Mouse (Mus musculus) B cell, adult 2 months (primary cell): ENCODE data around the gene Fam57b.
"Not testable (repeated sequence)": the region's sequence is repeated elsewhere in the genome, so short reads cannot be mapped to it uniquely, and the experiment has no call there.

Experiments used
- DNase-seq, 2 experiments: peaks; one replicate each; pipeline ENCODE4 v3.0.0; 2022

Fam57b gene

DNA sequence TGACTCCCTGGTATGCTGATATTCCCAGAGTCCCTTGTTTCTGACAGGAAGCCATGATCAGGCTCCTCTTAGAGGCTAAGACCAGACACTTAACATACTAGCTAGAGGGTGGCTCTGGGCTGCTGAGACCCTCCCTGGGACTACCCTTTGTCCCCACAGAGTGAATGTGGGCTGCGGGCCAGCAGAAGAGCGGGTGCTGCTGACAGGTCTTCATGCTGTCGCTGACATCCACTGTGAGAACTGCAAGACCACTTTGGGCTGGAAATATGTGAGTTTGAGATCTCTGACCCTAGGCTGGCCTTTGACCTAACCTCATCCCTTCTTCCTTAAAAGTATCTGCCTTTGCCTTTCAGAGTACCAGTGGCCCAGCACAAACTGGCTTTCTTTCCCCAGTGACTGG lies 19.3 kb upstream of the Fam57b start:
- DNase-seq: no peak

DNA sequence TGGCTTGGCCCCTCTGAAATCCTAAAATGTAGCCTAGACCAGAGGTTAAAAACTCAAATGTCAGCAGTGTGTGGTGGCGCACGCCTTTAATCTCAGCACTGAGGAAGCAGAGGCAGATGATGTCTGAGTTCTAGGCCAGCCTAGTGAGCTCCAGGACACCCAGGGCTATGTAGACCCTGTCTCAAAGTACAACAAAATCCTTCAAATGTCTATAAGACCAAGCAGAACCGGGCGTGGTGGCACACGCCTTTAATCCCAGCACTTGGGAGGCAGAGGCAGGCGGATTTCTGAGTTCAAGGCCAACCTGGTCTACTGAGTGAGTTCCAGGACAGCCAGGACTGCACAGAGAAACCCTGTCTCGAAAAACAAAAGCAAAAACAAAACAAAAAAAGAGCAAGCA lies 18.4 kb upstream of the Fam57b start:
- not testable (repeated sequence) for DNase-seq

DNA sequence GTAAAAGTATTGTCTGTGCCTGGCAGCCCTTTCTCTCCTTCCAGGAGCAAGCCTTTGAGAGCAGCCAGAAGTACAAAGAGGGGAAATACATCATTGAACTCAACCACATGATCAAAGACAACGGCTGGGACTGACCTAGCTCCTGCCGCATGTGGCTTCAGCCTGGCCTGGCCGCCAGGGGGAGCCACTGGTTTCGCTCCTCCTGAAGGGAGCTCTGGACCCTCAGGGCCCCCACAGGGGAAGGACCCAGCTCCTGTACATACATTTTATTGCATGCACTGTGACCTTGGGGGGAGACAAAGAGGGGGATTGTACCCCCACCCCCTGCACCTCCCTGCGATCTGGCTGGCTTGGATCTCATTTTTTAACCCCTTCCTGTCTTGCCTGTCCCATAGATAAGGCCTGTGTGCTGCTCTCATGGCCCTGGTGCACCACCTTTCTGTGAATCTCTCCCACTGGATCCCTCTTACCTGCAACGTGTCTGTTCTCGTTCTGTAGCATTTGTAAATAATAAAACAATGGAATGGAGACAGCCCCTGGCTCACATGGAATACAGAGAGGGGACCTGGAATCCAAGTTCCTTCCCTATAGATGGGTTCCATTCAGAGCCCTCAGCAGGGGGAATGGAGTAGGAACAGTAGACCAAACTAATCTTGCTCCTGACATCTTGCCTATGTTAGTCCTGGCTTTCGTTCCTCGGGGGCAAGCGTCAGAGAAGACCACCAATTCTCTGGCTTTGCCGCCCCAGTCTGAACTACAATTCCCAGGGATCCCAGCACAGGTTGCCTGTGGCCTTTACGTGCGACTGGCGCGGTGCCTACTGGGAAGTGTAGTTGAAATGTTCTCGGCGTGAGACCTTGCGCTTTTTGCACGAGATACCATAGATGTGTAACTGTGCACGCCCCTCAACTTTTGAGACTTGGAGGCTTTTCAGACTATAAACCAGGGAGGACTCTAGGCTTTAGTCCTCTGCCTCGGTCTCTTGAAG lies 17.2 kb upstream of the Fam57b start:
- DNase-seq: peak; percentile 93 to 94

DNA sequence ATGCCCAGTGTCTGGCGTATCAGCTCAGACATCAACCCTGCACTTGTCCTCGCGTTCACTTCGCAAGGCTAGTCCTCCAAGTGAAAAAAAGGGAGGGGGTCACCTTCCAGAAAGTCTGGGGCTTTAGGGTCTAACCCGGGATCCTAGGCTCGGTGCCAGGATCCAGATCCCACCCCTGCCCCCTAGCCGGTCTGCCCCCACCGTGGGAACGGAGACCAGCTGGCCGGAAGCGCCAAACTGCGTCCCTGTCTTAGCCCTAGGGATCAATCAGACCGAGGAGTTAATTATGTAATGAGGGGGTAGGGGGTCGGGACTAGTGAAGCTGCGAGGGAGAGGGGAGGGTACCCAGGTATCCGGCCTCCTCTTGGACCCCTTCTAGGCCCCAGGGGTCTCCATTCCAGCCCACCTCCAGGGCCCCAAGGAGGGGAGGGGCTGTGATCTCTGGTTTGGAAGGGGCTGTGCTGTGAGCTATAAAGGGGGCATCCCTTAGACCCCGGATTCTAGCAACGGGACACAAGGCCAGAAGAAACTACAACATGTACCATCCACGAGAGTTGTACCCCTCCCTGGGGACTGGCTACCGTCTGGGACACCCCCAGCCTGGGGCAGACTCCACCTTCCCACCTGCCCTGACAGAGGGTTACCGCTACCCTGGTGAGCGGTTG lies 16.4 kb upstream of the Fam57b start, which contains the start of gene Tbx6:
Tbx6 (plus strand) TSS at position 513 of the 665 bp plus-strand sequence.
- DNase-seq: no peak

DNA sequence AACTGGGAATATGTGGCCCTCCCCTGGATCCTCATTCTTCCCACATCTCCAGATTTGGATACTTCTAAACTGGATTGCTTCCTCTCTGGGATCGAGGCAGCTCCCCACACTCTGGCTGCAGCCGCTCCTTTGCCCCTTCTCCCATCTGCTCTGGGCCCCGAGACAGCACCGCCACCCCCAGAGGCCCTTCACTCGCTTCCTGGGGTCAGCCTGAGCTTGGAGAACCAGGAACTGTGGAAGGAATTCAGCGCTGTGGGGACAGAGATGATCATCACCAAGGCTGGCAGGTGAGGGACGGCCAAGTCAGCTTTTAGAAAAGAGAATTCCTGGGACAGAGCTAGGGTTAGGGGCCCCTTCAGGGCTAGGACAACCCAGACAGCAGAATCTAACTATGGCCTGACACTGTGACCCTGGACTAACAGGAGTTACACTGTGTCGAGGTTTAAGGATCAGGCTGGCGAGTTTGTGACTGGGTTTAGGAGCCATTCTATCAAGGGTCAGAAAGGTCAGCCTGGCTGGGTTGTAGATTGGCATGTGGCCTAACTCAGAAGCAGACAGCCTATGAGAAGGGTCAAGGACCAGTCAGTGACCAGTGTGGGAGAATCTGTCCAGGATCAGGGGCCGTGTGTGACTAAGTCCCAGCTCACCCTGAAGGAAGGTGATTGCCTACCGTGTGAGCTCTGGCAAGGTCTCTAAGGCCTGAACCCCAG lies 15.7 kb upstream of the Fam57b start:
- DNase-seq: no peak

DNA sequence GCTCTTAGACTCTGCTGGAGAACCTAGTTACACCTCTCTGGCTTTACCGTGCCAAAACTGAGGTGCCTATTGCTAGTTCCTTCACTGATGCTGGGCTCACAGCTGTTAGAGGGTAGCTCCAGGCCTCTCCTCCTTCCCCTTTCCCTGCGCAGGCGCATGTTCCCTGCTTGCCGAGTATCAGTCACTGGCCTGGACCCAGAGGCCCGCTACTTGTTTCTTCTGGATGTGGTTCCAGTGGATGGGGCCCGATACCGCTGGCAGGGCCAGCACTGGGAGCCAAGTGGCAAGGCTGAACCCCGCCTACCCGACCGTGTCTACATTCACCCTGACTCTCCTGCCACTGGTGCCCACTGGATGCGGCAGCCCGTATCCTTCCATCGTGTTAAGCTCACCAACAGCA lies 14.8 kb upstream of the Fam57b start:
- no peak for DNase-seq

DNA sequence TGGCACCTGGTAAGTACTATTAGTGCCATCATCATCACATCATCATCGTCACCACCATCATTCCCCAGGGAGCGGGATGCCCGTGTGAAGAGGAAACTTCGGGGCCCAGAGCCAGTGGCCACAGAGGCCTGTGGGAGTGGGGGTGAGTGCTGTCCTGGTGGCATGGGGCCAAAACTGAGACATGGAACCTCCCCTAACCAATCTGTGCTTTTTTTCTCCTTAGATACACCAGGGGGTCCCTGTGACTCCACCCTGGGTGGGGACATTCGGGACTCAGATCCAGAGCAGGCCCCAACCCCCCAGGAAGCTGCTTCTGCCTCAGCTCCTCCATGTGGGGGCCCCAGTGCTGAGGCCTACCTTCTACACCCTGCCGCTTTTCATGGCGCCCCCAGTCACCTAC lies 13.0 kb upstream of the Fam57b start:
- DNase-seq: no peak

DNA sequence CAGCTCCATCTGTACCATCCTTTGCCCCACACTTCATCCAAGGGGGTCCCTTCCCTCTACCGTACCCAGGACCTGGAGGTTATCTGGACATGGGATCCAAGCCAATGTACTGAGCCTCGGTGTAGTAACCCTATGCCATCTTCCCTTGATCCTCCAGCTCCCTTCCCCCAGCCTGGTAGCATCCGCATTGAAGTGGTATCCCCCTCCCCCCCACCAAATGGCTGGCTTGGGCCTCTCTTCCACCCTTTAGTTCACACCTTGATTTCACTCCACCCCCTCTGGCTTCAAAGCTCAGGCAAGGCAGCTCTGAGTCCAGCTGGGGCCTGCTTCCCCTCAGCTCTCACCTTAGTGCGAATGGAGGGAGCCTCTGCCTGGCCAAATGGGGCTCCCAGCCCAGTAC lies 12.4 kb upstream of the Fam57b start:
- no peak for DNase-seq

DNA sequence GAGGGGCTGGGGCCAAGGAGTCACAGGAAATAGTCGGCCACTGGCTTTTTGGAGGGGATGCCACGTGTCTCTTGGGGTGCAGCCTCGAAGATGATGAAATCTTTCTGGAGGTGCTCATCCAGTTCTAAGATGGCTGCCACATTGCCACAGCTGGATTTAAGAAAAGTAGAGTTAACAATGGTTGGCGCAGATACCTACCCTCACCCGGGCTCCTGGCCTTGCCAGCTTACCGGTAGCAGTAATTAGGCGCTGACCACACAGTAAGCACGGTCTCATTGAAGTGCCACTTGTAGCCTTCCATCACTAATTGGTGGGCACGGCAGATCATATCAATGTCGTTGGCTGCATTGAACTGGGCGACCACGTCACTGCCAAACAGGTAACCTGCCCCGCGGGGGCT lies 11.3 kb upstream of the Fam57b start:
- no peak for DNase-seq

DNA sequence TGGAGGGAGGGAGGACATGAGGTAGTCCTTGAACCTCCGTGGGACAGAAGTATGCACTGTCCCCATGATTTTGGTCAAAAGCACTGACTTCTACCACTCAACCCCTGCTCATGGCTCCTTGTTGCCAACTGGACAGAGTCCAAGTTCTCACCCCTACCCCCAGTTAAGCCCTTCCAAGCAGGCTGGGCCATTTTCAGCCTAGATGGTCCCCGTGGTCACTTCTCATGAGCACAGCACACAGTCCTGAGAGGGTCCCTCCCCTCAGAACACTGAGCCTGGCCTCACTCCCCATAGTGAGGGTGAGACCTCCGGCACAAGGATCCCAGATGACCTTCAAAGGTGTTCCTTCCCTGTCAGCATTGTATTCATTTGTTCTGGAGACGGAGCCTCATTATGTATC lies 8.3 kb upstream of the Fam57b start:
- no peak for DNase-seq

DNA sequence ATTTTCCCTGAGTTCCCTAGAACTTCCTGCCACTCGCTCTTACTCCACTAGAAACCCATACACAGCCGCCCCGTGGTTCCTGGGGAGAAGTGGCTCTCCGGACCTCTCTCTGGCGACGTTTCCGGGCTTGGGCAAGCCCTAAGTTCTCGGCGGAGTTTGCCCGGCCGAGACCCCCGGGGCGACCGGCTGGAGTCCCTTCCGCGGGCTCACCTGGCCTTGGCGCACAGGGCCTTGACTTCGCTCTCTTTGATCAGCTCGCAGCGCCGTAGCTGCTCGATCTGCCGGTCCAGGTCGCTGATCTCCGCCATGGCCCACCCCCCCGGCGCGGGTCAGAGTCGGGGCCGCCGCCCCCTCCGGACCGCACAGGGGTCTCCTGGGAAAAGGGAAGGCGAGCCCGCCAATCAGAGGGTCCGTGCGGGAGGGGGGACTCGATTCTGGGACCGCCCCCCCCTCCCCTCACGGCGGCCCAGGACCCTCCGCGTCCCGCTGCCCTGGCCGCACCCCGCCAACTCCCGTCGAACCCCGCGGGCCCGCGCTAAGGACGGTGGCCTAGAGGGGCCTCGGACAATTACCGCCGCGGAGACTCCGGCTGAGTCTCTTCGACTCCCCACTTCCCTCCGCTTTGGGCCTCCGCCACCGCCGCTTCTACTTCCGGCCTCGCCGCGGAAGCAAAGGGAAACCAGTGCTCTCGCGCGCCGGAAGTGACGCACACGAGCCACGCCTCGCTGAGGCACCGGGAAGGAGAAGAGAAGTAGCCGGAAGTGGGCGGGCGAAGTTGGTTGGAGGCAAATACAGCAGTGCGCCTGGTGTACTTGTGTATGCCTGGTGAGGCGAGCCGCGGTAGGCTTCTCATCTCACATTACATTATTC lies 5.4 kb upstream of the Fam57b start, which contains the start of gene Ppp4c:
Ppp4c (minus strand) TSS at position 646 of the 870 bp plus-strand sequence.
- peak; percentile 97 for DNase-seq

DNA sequence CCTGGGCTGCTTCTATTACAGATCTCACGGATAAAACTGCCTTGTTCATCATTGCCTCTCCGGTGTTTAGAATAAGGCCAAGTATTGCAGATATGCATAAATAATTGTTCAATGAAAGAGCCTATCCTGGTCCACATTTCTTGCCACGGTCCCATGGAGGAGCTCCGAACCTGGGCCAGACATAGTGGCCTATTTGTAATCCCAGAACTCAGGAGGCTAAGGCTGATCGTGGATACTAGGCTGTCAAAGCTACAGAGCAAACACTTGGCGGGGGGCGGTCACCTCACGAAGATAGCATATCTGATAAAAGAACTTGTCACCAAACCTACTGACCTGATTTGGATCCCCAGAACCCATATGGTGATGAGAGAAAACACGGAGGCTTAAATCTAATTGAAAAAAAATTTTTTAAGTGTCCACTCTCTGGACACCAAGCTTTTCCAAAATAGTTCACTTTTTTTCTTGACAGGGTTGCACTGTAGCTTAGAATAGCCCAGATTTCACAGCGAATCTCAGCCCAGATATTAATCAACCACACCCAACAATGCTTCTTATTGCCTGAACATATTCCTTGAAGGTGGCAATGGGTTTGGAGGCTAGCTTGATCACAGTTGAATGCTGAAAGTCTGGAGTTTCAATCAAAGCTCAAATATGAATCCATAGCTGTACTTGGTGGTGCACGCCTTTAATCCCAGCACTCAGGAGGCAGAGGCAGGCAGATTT lies 4.6 kb upstream of the Fam57b start:
- DNase-seq: no peak

DNA sequence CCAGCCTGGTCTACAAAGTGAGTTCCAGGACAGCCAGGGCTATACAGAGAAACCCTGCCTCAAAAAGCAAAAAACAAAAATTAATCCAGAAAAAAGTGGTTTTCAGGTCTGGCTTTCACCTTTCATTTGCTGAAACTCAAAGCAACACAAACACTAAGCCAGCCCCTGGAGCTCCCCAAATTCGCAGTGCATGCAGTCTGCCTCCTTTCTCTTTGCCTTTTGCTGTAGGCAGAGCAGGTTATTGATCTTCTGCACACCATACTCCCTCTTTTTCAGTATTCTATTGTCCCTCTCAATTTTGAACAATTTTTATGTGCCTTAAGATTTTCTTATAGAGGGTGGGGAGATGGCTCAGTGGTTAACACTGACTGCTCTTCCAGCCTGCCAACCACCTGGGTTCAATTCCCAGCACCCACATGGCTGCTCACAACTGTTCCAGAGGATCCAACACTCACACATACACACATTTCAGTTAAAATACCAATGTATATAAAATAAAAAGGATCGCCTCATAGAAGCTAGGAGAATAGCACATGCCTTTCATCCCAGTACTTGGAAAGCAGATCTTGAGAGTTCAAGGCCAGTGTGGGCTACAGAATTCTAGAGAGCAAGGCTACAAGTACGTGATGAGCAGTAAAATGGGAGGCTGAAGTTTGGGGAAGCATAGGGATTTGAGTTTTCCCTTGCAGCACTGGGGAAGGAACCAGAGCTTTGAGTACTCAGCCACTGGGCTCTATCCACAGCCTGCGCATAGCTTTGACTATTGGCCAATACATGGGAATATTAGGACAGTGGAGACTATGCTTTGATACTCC lies 3.8 kb upstream of the Fam57b start:
- no peak for DNase-seq

DNA sequence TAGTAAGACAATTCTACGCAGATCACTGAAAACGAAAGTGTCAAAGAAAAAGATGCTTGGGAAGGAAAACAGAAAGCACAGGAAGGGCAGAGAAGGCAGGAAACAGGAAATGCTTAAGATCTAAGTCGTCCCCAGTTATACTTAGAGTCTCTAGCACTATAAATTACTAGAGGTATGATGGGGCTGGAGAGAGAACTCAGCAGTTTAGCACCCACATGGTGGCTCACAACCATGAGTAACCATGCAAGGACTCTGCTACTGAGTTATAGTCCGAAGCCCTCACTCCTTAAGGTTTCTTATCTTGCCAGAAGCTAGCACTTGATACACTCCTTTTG lies 3.2 kb upstream of the Fam57b start:
- DNase-seq: no peak

DNA sequence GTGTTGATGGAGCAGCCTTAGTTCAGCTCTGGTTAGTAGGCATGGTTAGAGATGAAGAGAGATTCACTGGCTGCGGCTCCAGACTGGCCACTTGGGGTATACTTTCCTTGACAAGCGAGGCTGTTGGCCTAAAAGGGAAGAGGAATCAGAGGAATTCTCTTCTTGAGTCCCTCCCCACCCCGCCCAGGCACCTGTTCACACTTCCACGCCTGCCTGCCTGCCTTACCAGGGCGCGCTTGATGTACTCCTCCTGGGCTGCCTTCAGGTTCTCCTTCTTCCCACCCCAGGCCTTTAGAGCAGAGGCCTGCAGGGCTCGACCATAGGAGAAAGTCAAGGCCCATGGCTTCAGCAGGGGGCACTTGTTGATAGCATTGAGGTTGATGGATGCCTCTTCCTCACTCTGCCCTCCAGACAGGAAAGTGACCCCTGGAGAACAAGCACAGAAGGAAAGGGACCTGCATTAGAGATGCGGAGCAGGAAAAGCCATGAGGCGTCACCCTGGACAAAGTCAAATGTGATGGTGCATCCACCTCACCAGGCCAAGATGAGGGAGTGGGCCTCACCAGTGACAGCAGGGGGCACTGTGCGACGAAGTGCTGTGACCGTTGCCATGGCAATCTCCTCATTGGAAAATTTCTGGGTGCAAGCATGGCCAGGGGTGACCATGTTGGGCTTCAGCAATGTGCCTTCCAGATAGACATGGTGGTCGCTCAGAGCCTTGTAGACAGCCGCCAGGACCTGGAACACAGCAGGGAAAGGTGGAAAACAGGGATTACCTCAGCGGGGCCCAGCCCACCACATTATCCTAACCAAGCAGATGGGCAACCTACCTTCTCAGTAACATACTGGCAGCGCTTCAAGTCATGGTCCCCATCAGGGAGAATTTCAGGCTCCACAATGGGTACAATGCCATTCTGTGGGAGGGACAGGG lies 1.8 kb upstream of the Fam57b start:
- DNase-seq: no peak

DNA sequence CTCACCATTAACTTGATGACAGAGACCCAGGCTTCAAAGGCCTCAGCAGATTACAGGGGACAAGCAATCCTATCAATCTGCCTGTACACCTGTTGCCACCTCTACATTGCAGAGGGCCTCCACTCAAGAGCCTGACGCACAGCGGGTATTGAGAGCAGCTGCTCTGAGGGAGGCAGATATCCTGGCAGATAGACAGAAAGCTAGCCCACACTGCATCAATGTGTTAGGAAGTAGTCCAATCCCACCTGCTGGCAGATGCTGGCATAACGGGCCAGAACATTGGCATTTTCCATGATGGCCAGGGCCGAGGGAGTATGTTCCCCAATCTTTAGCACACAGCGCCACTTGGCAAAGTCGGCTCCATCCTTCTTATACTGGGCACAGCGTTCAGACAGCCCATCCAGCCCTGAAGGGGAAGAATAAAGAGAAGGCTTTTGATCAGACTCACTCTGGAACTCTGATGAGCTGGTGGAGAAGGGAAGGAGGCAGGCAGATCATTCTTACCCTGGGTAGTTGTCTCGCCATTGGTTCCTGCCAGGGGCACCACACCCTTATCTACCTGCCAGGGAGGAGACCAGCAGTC lies 1.0 kb upstream of the Fam57b start:
- DNase-seq: peak; percentile 62 to 66

DNA sequence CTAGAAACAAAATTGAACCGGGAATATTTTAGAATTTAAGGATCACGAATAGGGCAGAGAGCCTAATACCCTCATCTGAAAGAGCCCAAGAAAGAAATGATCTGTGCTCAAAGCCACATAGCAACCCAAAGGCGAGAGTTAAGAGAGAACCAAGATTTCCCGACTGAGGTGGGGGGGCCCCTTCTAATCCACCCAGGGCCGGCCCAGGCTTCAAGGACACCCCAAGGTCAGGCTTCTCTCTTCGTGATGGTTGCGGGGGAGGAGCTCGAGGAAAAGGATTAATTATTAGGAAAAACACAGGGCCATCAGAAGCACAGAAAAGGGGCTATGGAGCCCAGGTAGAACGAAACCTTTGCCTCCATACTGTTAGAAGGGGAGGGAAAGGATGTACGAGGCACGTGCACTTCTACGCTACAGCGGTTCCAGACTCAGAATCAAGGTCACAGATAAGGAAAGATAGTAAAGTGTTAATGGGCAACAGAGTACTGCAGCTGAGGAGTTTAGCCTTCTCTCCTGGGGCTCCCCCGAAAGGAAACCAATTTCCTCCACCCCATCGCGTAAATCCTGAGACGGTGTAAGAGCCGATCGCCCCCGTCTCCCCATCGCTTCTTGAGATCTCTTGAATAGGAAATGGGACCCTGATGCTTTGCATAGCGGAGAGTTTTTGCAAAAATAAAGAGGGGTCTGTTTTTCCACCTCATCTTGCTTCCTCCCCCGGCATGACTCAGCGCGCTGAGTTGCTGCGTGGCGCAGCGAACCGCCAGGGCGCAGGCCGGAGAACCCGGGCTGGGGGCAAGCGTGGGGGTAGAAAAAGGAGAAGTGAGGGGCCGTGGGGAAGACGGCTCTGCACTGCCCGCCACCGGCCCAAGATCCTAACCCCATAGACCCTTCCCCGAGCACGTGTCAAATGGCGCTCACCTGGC lies 920 bp downstream of the Fam57b start:
- peak in 1 of 2 experiments; percentile 72 for DNase-seq

DNA sequence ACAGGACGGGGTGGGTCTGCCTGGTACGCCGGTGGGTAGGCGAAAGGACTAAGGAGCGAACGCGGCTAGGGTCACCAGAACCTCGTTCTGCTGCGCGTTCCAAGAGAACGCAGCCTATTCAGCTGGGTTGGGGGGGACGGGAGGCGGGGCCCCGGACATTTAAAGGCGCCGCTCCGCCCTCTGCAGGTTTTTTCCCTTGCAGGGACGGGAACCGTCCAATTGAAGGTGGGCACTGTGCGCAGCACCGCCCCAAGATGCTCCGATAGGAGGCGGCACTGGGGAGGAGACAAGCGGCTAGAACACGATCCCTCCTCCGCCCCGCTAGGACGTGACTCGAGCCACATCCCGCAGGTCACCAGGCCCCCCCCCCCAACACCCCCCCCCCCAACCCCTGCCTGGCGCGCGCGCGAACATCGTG lies 1.6 kb downstream of the Fam57b start:
- DNase-seq: peak; percentile 92 to 94
